Mouse (Mus musculus) kidney, adult 2 months (tissue): ENCODE measurements around the gene Lap3.

Experiments used
- CTCF ChIP-seq: fragments of 200-500 bp; conservative IDR thresholded peaks from 2 replicates; pipeline ENCODE4 v1.5.1; 2011; ENCODE audit warnings: low read depth, mild to moderate bottlenecking, control low read depth, low read length, moderate library complexity, mixed read lengths; ENCODE audit not compliant: insufficient read depth, insufficient read length
- POLR2A ChIP-seq: fragments of 200-500 bp; IDR thresholded peaks from one replicate; pipeline ENCODE4 v1.6.1; 2011; ENCODE audit warnings: low read depth, low read length, control low read depth

DNA sequence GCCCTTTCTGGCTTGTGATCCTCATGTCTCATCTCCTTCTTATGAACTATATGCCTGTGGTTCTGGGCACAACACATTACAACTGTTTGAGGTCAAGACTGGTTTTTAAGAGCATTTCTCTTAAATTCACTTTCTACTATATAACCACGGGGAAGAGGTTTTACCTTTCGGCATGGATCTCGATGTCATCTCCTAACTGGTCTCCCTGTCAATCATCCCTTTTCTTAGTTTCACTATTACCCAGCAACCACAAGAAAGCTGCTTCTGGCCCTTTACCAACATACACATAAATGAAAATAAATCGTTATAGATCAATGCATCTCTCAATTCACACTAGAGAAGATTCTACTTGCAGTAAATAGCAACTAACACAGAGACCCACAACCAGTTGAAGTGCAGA lies 42.0 kb downstream of the Lap3 start:
- no peak for TF ChIP-seq CTCF
- no peak for TF ChIP-seq POLR2A
